Mouse (Mus musculus) kidney, embryonic 15.5 days (tissue): ENCODE measurements around the gene Cysrt1. TPM values are rescaled to one million over a fixed set of nuclear protein-coding genes. Genes with fewer than 3 reads are reported as not detected.

ENCODE experiments used
- ATAC-seq: fragments of 200-750 bp; cut with Nextera tagmentation; replicated peaks from 2 replicates; pipeline ENCODE4 v1.8.0; 2017; ENCODE audit warnings: moderate TSS enrichment; ENCODE audit not compliant: low FRiP score
- H3K27ac ChIP-seq: fragments of 300-500 bp; sonication (generic); 2 replicates; pipeline ENCODE4 v1.5.1; 2015; ENCODE audit warnings: mild to moderate bottlenecking, inconsistent platforms
- H3K27me3 ChIP-seq: fragments of 300-500 bp; sonication (generic); 2 replicates; pipeline ENCODE4 v1.6.1; 2015; ENCODE audit warnings: inconsistent platforms
- H3K36me3 ChIP-seq: fragments of 300-500 bp; sonication (generic); 2 replicates; pipeline ENCODE4 v1.6.1; 2015; ENCODE audit warnings: inconsistent platforms
- H3K4me1 ChIP-seq: fragments of 300-500 bp; sonication (generic); 2 replicates; pipeline ENCODE4 v1.6.1; 2015; ENCODE audit warnings: inconsistent platforms
- H3K4me2 ChIP-seq: fragments of 300-500 bp; sonication (generic); 2 replicates; pipeline ENCODE4 v1.6.1; 2015; ENCODE audit warnings: moderate library complexity, mild to moderate bottlenecking, inconsistent platforms
- H3K4me3 ChIP-seq: fragments of 300-500 bp; sonication (generic); replicated peaks from 2 replicates; pipeline ENCODE4 v1.5.1; 2015; ENCODE audit warnings: mild to moderate bottlenecking, inconsistent platforms
- H3K9ac ChIP-seq: fragments of 300-500 bp; sonication (generic); 2 replicates; pipeline ENCODE4 v1.6.1; 2015; ENCODE audit warnings: mild to moderate bottlenecking, inconsistent platforms
- H3K9me3 ChIP-seq: fragments of 300-500 bp; sonication (generic); replicated peaks from 2 replicates; pipeline ENCODE4 v1.6.1; 2016; ENCODE audit warnings: inconsistent platforms
- whole genome bisulfite sequencing: fragments of 180-500 bp; shearing (Covaris S2); methylation state at CpG from one replicate; pipeline ENCODE4 v1.1.7; 2015; ENCODE audit warnings: mixed read lengths; 5-methylcytosine and 5-hydroxymethylcytosine counted together
- polyA plus RNA-seq: library from polyadenylated mRNA; unstranded; fragments of >200 nt; fragmentation: Nextera tagmentation; extraction: Ambion mirVana; gene quantifications from 2 replicates; pipeline ENCODE4 v1.2.1, GENCODE M21; 2015

Cysrt1 gene
- polyA plus RNA-seq, 1 experiment from 2014 or later, result 0.55 TPM

DNA sequence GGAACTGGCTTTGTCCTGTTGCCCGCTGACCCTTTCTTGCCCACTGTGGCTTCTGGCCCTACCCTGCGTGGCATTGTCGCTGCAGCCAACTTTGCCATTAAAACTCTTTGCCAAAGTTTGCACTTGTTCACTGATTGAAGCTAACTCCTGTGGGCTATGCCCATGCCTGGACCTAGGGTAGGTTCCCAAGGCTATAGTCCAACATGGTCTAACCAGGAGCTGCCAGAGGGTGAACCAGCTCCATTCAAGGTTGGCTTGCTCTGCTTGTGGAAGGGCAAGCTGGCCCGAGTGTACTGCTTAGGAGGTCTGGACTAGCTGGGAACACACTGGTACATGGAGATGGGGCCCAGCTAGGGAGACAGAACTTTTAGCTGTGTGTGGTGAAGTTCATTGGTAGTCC is 1.9 kb upstream of the Cysrt1 start:
- Histone ChIP-seq H3K4me2 (no peak overlapping the region), H3K27me3 (peaks cover 28% of the 10 kb centered on the region), H3K4me3 (no peak overlapping the region), H3K36me3 (peaks cover 32% of the 10 kb centered on the region), H3K9me3 (no peaks in the 10 kb centered on the region), H3K9ac (no peak overlapping the region), H3K4me1 (peaks cover 33% of the 10 kb centered on the region), H3K27ac (no peak overlapping the region)
- 89% methylated on average over 4 of the region's 4 CpGs for WGBS
- ATAC-seq, result no peak

DNA sequence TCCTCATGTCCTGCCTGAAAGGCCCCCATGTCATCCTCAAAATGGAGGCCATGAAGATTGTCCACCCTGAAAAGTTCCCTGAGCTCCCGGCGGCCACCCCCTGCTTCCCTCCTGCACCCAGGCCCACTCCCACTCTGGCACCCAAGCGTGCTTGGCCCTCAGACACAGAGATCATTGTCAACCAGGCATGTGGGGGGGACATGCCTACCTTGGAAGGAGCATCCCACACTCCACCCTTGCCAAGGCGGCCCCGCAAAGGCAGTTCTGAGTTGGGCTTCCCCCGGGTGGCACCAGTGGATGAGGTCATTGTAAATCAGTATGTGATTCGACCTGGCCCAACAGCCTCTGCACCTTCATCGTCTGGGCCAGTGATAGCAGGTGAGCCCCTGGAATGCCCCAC is 1.1 kb upstream of the Cysrt1 start:
- peaks cover 25% of the 10 kb centered on the region for H3K36me3 ChIP-seq
- H3K4me2 ChIP-seq, result peak overlapping the region; percentile 99; the same call in 1 of the 2 replicates
- H3K9ac ChIP-seq, result peak overlapping the region; percentile 63; the same call in 1 of the 2 replicates
- WGBS, result 79% methylated on average over 8 of the region's 8 CpGs
- peaks cover 33% of the 10 kb centered on the region for H3K4me1 ChIP-seq
- no peak for ATAC-seq
- no peaks in the 10 kb centered on the region for H3K9me3 ChIP-seq
- no peak overlapping the region for H3K27ac ChIP-seq
- peak overlapping the region; percentile 62; the same call in 1 of the 2 replicates for H3K4me3 ChIP-seq
- peaks cover 28% of the 10 kb centered on the region for H3K27me3 ChIP-seq

DNA sequence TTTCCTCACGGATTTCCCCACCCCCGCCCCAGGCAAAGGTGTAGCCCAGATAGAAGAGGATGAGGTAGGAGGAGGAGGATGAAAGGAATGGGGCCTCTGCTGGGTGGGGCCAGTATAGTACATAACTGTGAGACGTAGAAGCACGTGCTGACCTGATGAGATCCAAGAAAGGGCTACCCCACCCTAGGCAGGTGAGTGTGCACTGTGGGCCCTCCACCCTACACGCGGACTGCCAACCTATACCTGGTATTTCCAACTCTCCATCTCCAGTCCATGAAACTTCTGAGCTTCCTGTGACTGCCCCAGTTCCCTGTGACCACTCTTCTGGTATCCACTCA is 845 bp downstream of the Cysrt1 start:
- peaks cover 28% of the 10 kb centered on the region for H3K27me3 ChIP-seq
- peaks cover 36% of the 10 kb centered on the region for H3K4me1 ChIP-seq
- H3K27ac ChIP-seq, result peak overlapping the region; percentile 78
- no peaks in the 10 kb centered on the region for H3K9me3 ChIP-seq
- 18% methylated on average over 6 of the region's 6 CpGs for WGBS
- H3K9ac ChIP-seq, result no peak overlapping the region
- peaks cover 6% of the 10 kb centered on the region for H3K36me3 ChIP-seq
- peak overlapping the region; percentile 99 for H3K4me2 ChIP-seq
- ATAC-seq, result peak; percentile 19
- H3K4me3 ChIP-seq, result peak overlapping the region; percentile 62

DNA sequence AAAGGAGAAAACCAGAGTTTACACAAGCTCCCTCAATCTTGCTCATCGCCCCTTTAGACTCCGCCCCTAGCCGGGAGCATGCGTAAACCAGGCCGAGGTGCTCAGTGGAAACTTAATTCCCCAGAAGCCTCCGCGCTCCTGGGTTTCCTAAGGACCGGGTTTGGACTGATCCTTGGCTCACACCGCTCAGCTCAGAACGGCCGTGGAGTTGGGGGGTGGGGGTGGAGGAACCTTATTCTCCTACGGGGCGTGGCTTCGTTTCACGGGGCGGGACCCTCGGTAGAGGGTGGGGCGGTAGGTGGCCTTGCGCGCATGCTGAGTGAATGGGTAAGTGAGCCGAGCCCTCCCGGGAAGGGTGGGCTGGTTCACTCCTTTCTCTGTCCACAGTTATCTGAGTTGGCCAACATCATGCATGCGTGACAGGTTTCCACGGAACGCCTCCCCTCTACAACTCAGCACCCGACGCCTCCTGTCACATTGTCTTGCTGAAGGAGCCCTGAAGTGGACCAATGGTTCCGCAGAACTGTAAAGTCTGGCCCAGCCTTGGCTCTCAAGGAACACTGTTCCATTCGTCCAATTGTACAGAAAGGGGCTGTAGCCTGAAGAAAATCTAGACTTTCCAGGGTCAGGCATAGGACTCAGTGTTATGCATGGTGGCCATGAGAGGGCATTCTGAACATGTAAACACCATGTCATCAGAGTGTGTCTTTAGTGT is 1.4 kb downstream of the Cysrt1 start:
- H3K9ac ChIP-seq, result peak overlapping the region; percentile 32
- peak overlapping the region; percentile 78 for H3K27ac ChIP-seq

DNA sequence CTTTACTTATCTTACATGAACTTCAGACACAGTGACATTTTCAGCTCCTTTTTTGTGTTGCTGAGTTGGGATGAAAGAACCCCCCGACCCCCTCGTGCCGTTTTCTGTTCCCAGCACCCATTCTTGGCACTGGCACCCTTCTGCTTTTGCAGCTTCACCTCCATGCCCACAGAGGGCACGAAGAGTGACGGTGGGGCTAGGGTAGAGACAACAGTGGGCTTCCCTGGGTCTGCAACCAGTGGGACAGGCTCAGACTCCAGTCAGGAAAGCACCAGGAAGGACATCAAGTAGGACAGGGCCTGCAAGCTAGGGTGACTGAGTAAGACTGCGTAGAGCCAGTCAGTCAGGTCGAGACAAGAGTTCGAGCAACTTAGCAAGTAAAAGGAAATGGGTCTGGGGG is 1.9 kb downstream of the Cysrt1 start:
- Histone ChIP-seq H3K4me1 (peaks cover 38% of the 10 kb centered on the region), H3K9me3 (no peaks in the 10 kb centered on the region), H3K36me3 (no peaks in the 10 kb centered on the region; the same call in 1 of the 2 replicates), H3K4me3 (peak overlapping the region; percentile 62), H3K4me2 (peak overlapping the region; percentile 99), H3K27me3 (peaks cover 28% of the 10 kb centered on the region), H3K9ac (peak overlapping the region; percentile 32), H3K27ac (peak overlapping the region; percentile 78)
- 46% methylated on average over 8 of the region's 8 CpGs for WGBS
- ATAC-seq, result no peak; the same call in 1 of the 2 replicates

More for the DNA sequence above, 1.4 kb downstream of the Cysrt1 start:
- no peaks in the 10 kb centered on the region for H3K9me3 ChIP-seq
- H3K36me3 ChIP-seq, result peaks cover under 1% of the 10 kb centered on the region; the same call in 1 of the 2 replicates
- 1% methylated on average over 29 of the region's 29 CpGs for WGBS
- peak overlapping the region; percentile 99 for H3K4me2 ChIP-seq
- H3K4me1 ChIP-seq, result peaks cover 38% of the 10 kb centered on the region
- ATAC-seq, result peak; percentile 85
- peak overlapping the region; percentile 62 for H3K4me3 ChIP-seq
- peaks cover 28% of the 10 kb centered on the region for H3K27me3 ChIP-seq

DNA sequence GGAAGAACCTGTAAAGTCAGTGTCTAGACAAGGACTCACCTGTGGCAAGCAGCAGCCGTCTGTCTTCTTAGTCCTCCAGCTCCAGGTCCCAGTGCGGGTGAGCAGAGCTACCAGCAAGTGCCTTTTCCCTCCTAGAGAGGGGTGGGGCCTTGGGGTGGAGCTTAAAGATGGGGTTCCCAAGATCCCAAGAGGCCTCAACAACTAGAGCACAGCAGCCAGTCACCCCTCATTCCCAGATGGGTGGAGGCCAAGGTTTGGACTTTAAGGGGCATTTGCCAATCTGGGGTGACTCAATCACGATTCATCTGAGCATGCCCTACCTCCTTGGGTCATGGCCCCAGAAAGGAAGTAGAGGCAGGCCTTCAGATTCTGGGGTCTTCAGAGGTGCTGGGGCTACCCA is 2.5 kb downstream of the Cysrt1 start:
- Histone ChIP-seq H3K4me2 (no peak overlapping the region), H3K27ac (no peak overlapping the region), H3K9me3 (no peaks in the 10 kb centered on the region), H3K36me3 (no peaks in the 10 kb centered on the region), H3K27me3 (peaks cover 28% of the 10 kb centered on the region), H3K9ac (no peak overlapping the region), H3K4me1 (peaks cover 38% of the 10 kb centered on the region), H3K4me3 (no peak overlapping the region)
- 79% methylated on average over 3 of the region's 3 CpGs for WGBS
- no peak for ATAC-seq

DNA sequence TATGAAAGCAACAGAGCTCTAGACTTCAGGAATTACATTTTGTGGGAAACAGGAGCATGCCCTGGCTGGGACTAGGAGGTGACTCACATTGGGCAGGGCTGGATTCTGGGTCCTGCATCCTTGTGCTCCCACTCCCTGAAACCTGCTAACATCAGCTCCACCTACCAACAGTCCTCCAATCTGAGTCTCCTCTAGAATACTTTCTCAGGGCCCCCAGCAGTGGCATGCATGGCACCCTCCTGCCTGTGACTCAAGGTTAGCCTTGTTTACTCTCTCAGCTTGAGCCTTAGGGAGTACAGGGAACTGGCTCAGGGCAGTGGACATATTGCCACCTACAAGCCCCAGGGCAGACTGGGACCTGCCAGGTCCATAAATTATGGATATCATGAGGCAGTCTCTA is 4.1 kb downstream of the Cysrt1 start:
- Histone ChIP-seq H3K27ac (no peak overlapping the region), H3K36me3 (no peaks in the 10 kb centered on the region)
- ATAC-seq, result no peak

DNA sequence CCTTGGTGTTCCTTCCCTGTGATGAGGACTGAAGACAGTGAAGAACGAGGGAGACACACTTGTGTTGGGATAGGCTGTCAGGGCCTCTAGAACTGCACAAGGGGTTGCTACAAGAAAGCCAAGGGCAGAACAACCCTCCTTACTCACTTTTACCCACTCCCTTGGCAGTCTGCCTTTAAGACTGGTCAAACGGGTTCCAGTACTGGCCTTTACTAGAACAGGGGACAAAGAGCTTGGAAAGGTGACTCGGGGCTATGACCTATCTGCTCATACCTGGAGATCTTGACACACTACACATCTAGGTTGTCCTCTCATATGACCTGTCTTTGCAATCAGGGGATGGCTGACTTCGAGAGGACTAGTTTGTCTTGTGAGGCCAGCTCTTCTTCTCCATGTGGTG is 4.7 kb downstream of the Cysrt1 start:
- Histone ChIP-seq H3K4me1 (peaks cover 33% of the 10 kb centered on the region), H3K4me2 (no peak overlapping the region), H3K27ac (no peak overlapping the region), H3K4me3 (no peak overlapping the region), H3K9ac (no peak overlapping the region), H3K27me3 (peaks cover 16% of the 10 kb centered on the region), H3K36me3 (no peaks in the 10 kb centered on the region), H3K9me3 (no peaks in the 10 kb centered on the region)
- ATAC-seq, result no peak
- 61% methylated on average over 4 of the region's 4 CpGs for WGBS

More for the DNA sequence above, 4.1 kb downstream of the Cysrt1 start:
- Histone ChIP-seq H3K27me3 (peaks cover 22% of the 10 kb centered on the region), H3K4me2 (no peak overlapping the region), H3K9ac (no peak overlapping the region), H3K4me3 (no peak overlapping the region), H3K4me1 (peaks cover 39% of the 10 kb centered on the region), H3K9me3 (no peaks in the 10 kb centered on the region)

DNA sequence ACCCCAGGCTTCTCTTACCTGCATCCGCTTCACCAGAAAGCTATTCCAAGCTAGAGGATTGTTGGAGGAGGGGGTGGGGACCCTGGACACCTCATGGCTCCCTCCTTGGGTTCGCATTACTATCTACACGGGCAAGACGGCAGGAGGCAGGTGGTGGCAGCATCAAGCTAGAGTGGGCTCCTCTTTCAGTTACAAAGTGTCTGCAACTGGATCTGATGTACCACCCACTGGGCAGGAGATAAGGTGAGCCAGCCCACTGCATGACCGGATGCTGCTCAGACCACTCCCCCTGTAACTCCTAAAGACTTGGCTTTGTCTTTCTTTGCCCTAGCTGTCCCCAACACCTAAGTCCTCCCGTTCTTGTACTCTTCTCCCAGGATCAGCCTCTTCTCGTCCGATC is 5.6 kb downstream of the Cysrt1 start, which contains the start of gene Rnf224:
Gene Rnf224 (minus strand): TSS at position 174 of the 400 bp plus-strand sequence.
- Histone ChIP-seq H3K4me1 (peaks cover 24% of the 10 kb centered on the region), H3K4me3 (no peak within 1 kb of the TSS), H3K27me3 (peaks cover 8% of the 10 kb centered on the region), H3K9ac (no peak within 1 kb of the TSS), H3K36me3 (no peaks in the 10 kb centered on the region), H3K4me2 (no peak within 1 kb of the TSS), H3K9me3 (no peaks in the 10 kb centered on the region), H3K27ac (no peak within 1 kb of the TSS)
- 31% methylated on average over 8 of the region's 8 CpGs for WGBS
- ATAC-seq, result no peak

DNA sequence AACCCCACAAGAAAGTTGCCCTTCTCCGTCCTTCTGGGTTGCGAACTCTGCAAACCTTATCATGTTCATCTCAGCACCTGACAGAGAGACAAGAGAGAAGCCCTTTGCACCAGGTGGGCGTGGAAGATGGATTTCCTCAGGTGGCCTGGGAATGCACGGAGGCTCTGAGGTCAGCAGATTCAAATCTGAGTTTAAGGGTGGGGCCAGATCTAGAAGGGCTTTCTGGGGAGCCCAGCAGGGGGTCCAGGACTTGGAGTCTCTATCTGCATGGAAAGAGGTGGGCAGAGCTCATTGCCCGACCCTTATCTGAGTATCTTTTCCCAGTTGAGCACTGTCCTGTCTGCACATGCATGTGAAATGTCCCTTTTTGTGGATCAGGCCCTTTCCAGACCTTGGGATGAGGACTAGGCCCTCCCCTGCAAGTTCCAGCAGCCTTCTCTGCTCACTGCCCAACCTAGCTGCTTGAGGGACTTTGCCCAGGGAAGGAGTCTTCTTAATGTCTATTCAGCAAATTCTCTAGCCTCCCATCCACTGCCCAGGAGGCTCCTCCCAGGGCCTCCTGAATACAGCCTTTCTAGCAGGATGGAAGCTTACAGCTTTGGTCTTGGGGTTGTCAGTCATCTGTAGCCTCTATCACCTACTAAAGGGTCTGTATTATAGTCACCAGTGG is 7.6 kb downstream of the Cysrt1 start:
- WGBS, result 68% methylated on average over 5 of the region's 5 CpGs
- Histone ChIP-seq H3K27me3 (no peaks in the 10 kb centered on the region), H3K36me3 (no peaks in the 10 kb centered on the region), H3K9me3 (no peaks in the 10 kb centered on the region), H3K4me2 (no peak overlapping the region), H3K27ac (peak overlapping the region; percentile 61), H3K9ac (no peak overlapping the region), H3K4me3 (no peak overlapping the region), H3K4me1 (peaks cover 9% of the 10 kb centered on the region)
- no peak for ATAC-seq

DNA sequence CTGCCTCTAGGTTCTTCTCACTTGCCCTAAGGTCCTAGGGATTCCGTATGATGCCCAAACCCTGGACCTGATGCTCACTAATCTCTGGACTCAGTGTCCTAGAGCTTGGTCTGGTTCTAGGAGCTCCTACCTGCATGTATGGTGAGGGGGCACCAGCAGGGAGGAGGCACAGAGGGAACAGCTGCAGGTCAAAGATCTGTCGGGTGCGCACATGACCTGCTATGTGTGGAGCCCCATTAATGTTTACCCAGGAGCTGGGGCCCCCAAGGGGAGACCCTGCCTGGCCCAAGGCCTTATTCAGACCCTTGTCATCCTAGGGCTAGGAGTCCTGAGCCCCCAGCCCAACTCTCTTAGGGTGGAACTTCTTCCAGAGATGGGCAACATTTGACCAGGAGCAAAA is 8.2 kb downstream of the Cysrt1 start, which contains the start of gene Slc34a3:
Gene Slc34a3 (minus strand): TSS at position 315 of the 400 bp plus-strand sequence.
- ATAC-seq, result no peak
- no peaks in the 10 kb centered on the region for H3K9me3 ChIP-seq
- no peak within 1 kb of the TSS for H3K4me3 ChIP-seq
- H3K27me3 ChIP-seq, result no peaks in the 10 kb centered on the region
- no peak within 1 kb of the TSS for H3K9ac ChIP-seq
- H3K27ac ChIP-seq, result peak within 1 kb of the TSS; percentile 61
- no peak within 1 kb of the TSS for H3K4me2 ChIP-seq
- WGBS, result 75% methylated on average over 3 of the region's 3 CpGs
- no peaks in the 10 kb centered on the region for H3K36me3 ChIP-seq
- H3K4me1 ChIP-seq, result peaks cover 9% of the 10 kb centered on the region

DNA sequence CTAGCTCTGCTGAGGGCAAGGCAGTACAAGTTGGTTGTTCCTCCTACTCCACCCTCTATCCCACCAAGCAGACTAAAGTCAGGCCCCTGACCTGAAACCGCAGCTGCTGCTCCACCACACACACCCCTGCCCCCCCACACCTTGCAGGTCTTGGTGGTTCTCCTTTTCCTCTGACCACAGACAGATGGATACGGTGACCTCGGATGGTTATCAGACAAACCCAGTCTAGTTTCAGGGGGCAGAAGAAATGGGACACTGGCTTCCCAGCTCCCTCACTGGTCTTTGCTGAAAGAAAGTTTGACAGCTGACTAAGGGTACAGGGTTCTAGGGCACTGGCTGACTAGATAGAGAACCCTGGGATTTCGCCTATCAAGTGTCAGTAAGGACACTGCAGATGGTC is 8.8 kb downstream of the Cysrt1 start:
- Histone ChIP-seq H3K9ac (no peak overlapping the region), H3K36me3 (no peaks in the 10 kb centered on the region), H3K9me3 (no peaks in the 10 kb centered on the region), H3K4me1 (peaks cover 12% of the 10 kb centered on the region), H3K27ac (no peak overlapping the region), H3K27me3 (no peaks in the 10 kb centered on the region), H3K4me3 (no peak overlapping the region), H3K4me2 (no peak overlapping the region)
- 76% methylated on average over 4 of the region's 4 CpGs for WGBS
- ATAC-seq, result no peak
